Comparison of ENCODE assay signal across 21 mouse cellular contexts in genomic region chr16:12700088-12700487, GRCm38 (mm10).
DNase-seq lines count a peak whose midpoint lies in the region; ATAC-seq lines count a peak whose summit lies in the region.
"Had no signal": no experiment of that assay in that cellular context is flagged by ENCODE, and none has a peak within 500 bp of the region (broad histone marks: within the 10 kb centered on the region; RNA-seq: fewer than 3 reads in every experiment).

No protein-coding gene starts in this region.

- H3K4me2 ChIP-seq in forebrain, embryonic 11.5 days (ENCODE audit: low read depth, low read length, severe bottlenecking): no peak overlapping the region
- H3K4me2 ChIP-seq in forebrain, embryonic 12.5 days: no peak overlapping the region
- no peak overlapping the region for H3K4me2 ChIP-seq in forebrain, embryonic 16.5 days (ENCODE audit: low read length)
- no peak overlapping the region for H3K4me2 ChIP-seq in forebrain, embryonic 15.5 days (replicated peaks)
- no peak overlapping the region for H3K4me2 ChIP-seq in forebrain, embryonic 13.5 days

- no peaks in the 10 kb centered on the region for H3K27me3 ChIP-seq in forebrain, embryonic 11.5 days (ENCODE audit: control insufficient read depth, insufficient read depth, low read length)
- H3K27me3 ChIP-seq in forebrain, embryonic 10.5 days (ENCODE audit: poor library complexity, severe bottlenecking): no peaks in the 10 kb centered on the region
- H3K27me3 ChIP-seq in forebrain, embryonic 12.5 days: no peaks in the 10 kb centered on the region
- no peaks in the 10 kb centered on the region for H3K27me3 ChIP-seq in forebrain, embryonic 16.5 days (replicated peaks; ENCODE audit: control insufficient read depth, insufficient read depth, low read length)
- no peaks in the 10 kb centered on the region for H3K27me3 ChIP-seq in forebrain, embryonic 15.5 days
- no peaks in the 10 kb centered on the region for H3K27me3 ChIP-seq in forebrain, embryonic 13.5 days
- H3K27me3 ChIP-seq: Patski had no signal

- no peak overlapping the region for H3K4me3 ChIP-seq in forebrain, embryonic 11.5 days (ENCODE audit: low read depth, low read length)
- no peak overlapping the region for H3K4me3 ChIP-seq in forebrain, embryonic 10.5 days
- H3K4me3 ChIP-seq in forebrain, embryonic 12.5 days (replicated peaks): no peak overlapping the region
- no peak overlapping the region for H3K4me3 ChIP-seq in forebrain, embryonic 16.5 days (replicated peaks; ENCODE audit: low read length)
- H3K4me3 ChIP-seq in forebrain, embryonic 15.5 days: no peak overlapping the region
- H3K4me3 ChIP-seq in forebrain, embryonic 13.5 days: no peak overlapping the region

- H3K9ac ChIP-seq in forebrain, embryonic 11.5 days (ENCODE audit: low read length): no peak overlapping the region
- no peak overlapping the region for H3K9ac ChIP-seq in forebrain, embryonic 12.5 days
- no peak overlapping the region for H3K9ac ChIP-seq in forebrain, embryonic 16.5 days (replicated peaks; ENCODE audit: low read depth, low read length)
- no peak overlapping the region for H3K9ac ChIP-seq in forebrain, embryonic 15.5 days (replicated peaks)
- H3K9ac ChIP-seq in forebrain, embryonic 13.5 days: no peak overlapping the region

- ATAC-seq in forebrain, embryonic 11.5 days (replicated peaks; ENCODE audit: low FRiP score): peak; percentile 58
- ATAC-seq in forebrain, embryonic 12.5 days (ENCODE audit: low FRiP score): 0 out of 2 replicates have a peak, but pooled peaks have one; percentile 11
- no peak for ATAC-seq in forebrain, embryonic 16.5 days
- ATAC-seq in forebrain, embryonic 15.5 days (replicated peaks): 0 out of 2 replicates have a peak, but pooled peaks have one; percentile 51
- no peak for ATAC-seq in forebrain, embryonic 13.5 days
- ATAC-seq: activated CD4-positive, CD25-positive, alpha-beta regulatory T cell, adult 4 months; CD4-positive, CD25-positive, alpha-beta regulatory T cell, adult 4 months; Patski had no signal

- H3K36me3 ChIP-seq in forebrain, embryonic 11.5 days (ENCODE audit: control insufficient read depth, insufficient read depth, low read length): no peaks in the 10 kb centered on the region
- no peaks in the 10 kb centered on the region for H3K36me3 ChIP-seq in forebrain, embryonic 10.5 days (replicated peaks)
- no peaks in the 10 kb centered on the region for H3K36me3 ChIP-seq in forebrain, embryonic 12.5 days (replicated peaks)
- H3K36me3 ChIP-seq in forebrain, embryonic 16.5 days (ENCODE audit: control insufficient read depth, insufficient read depth): no peaks in the 10 kb centered on the region
- no peaks in the 10 kb centered on the region for H3K36me3 ChIP-seq in forebrain, embryonic 15.5 days
- H3K36me3 ChIP-seq in forebrain, embryonic 13.5 days (ENCODE audit: poor library complexity, severe bottlenecking): no peaks in the 10 kb centered on the region
- H3K36me3 ChIP-seq: G1E had no signal

- no peak overlapping the region for H3K27ac ChIP-seq in forebrain, embryonic 11.5 days (ENCODE audit: low read depth, low read length)
- no peak overlapping the region for H3K27ac ChIP-seq in forebrain, embryonic 10.5 days
- no peak overlapping the region for H3K27ac ChIP-seq in forebrain, embryonic 12.5 days
- no peak overlapping the region for H3K27ac ChIP-seq in forebrain, embryonic 16.5 days (ENCODE audit: low read length)
- no peak overlapping the region for H3K27ac ChIP-seq in forebrain, embryonic 15.5 days (replicated peaks)
- H3K27ac ChIP-seq in forebrain, embryonic 13.5 days: no peak overlapping the region

- WGBS in forebrain, embryonic 11.5 days: 69% methylated on average over 10 of the region's 10 CpGs
- WGBS in forebrain, embryonic 10.5 days: 86% methylated on average over 10 of the region's 10 CpGs
- 62% methylated on average over 10 of the region's 10 CpGs for WGBS in forebrain, embryonic 12.5 days
- 39% methylated on average over 10 of the region's 10 CpGs for WGBS in forebrain, embryonic 16.5 days
- WGBS in forebrain, embryonic 15.5 days: 34% methylated on average over 10 of the region's 10 CpGs
- 47% methylated on average over 10 of the region's 10 CpGs for WGBS in forebrain, embryonic 13.5 days

- H3K4me1 ChIP-seq in forebrain, embryonic 11.5 days (replicated peaks; ENCODE audit: control insufficient read depth, insufficient read depth, low read length): no peaks in the 10 kb centered on the region
- peaks cover 12% of the 10 kb centered on the region for H3K4me1 ChIP-seq in forebrain, embryonic 10.5 days
- peaks cover 4% of the 10 kb centered on the region; the same call in 1 of the 2 replicates for H3K4me1 ChIP-seq in forebrain, embryonic 12.5 days
- H3K4me1 ChIP-seq in forebrain, embryonic 16.5 days (replicated peaks; ENCODE audit: control insufficient read depth, insufficient read depth, low read length): no peaks in the 10 kb centered on the region; the same call in 1 of the 2 replicates
- peaks cover 11% of the 10 kb centered on the region; the same call in 1 of the 2 replicates for H3K4me1 ChIP-seq in forebrain, embryonic 15.5 days
- H3K4me1 ChIP-seq in forebrain, embryonic 13.5 days: peaks cover 9% of the 10 kb centered on the region

- H3K9me3 ChIP-seq in forebrain, embryonic 11.5 days (ENCODE audit: control insufficient read depth, low read length): no peaks in the 10 kb centered on the region
- H3K9me3 ChIP-seq in forebrain, embryonic 10.5 days: no peaks in the 10 kb centered on the region
- no peaks in the 10 kb centered on the region for H3K9me3 ChIP-seq in forebrain, embryonic 12.5 days
- no peaks in the 10 kb centered on the region for H3K9me3 ChIP-seq in forebrain, embryonic 16.5 days (ENCODE audit: control insufficient read depth, low read length)
- no peaks in the 10 kb centered on the region for H3K9me3 ChIP-seq in forebrain, embryonic 15.5 days
- no peaks in the 10 kb centered on the region for H3K9me3 ChIP-seq in forebrain, embryonic 13.5 days (replicated peaks)
- H3K9me3 ChIP-seq: G1E had no signal

- intact Hi-C loops in heart, postnatal 25 days (cut with DNase I): no loop called here

- no peak for DNase-seq in forebrain, embryonic 11.5 days (ENCODE audit: low spot score)
- no peak for DNase-seq in forebrain, embryonic 10.5 days (ENCODE audit: extremely low spot score, low spot score)
- DNase-seq in heart, adult 11 months: peak; percentile 62
- no peak for DNase-seq in heart, postnatal 25 days (ENCODE audit: low spot score)
- DNase-seq: adrenal gland, adult 2 months; adrenal gland, adult 8-10 months; adrenal gland, postnatal 10 days; adrenal gland, postnatal 14 days; adrenal gland, postnatal 25 days; adrenal gland, postnatal 36 days; B cell, adult 2 months; cerebellum, adult 11 months; cerebellum, adult 11-12 months had no signal

Comparison
In these comparisons a context has a peak if more than half of its experiments do, and no peak if none do; other contexts are left out.
1. ATAC-seq: peak in forebrain, embryonic 11.5 days (single experiment), forebrain, embryonic 12.5 days (single experiment) and forebrain, embryonic 15.5 days (single experiment); none in forebrain, embryonic 16.5 days (single experiment) and forebrain, embryonic 13.5 days (single experiment).